ENCODE assay signal across 15 mouse cellular contexts in genomic region chr5:125360981-125361510, GRCm38 (mm10). TPM values are rescaled to one million over a fixed set of nuclear protein-coding genes. Genes with fewer than 3 reads are reported as not detected.
DNase-seq lines count a peak whose midpoint lies in the region; ATAC-seq and TF ChIP-seq lines count a peak whose summit lies in the region.
"Had no signal": no experiment of that assay in that cellular context is flagged by ENCODE, and none has a peak within 500 bp of the region (broad histone marks: within the 10 kb centered on the region; RNA-seq: fewer than 3 reads in every experiment).

No protein-coding gene starts in this region.

- WGBS in kidney, postnatal 0 days = 59% methylated on average over 16 of the region's 16 CpGs
- 65% methylated on average over 16 of the region's 16 CpGs for WGBS in kidney, embryonic 14.5 days
- WGBS in embryonic facial prominence, embryonic 13.5 days = 35% methylated on average over 16 of the region's 16 CpGs
- 78% methylated on average over 16 of the region's 16 CpGs for WGBS in intestine, postnatal 0 days

- H3K9ac ChIP-seq in kidney, postnatal 0 days (ENCODE audit: low read depth, low read length) = no peak overlapping the region
- no peak overlapping the region for H3K9ac ChIP-seq in kidney, embryonic 14.5 days (ENCODE audit: low read depth, low read length)
- no peak overlapping the region for H3K9ac ChIP-seq in embryonic facial prominence, embryonic 13.5 days
- no peak overlapping the region for H3K9ac ChIP-seq in intestine, postnatal 0 days (ENCODE audit: low read depth, low read length)
- H3K9ac ChIP-seq: heart, embryonic 13.5 days; liver, embryonic 14.5 days; neural tube, embryonic 15.5 days; stomach, embryonic 15.5 days had no signal

- ATAC-seq in kidney, postnatal 0 days (replicated peaks; ENCODE audit: low FRiP score, low read depth) = 0 out of 2 replicates have a peak, but pooled peaks have one; percentile 19
- ATAC-seq in kidney, embryonic 14.5 days (ENCODE audit: low FRiP score, low TSS enrichment) = no peak
- no peak for ATAC-seq in embryonic facial prominence, embryonic 13.5 days (ENCODE audit: insufficient number of reproducible peaks, insufficient read depth, low FRiP score, low TSS enrichment, low read depth)
- no peak for ATAC-seq in intestine, postnatal 0 days

- TF ChIP-seq CTCF in kidney, postnatal 0 days (IDR thresholded peaks at IDR 0.05; ENCODE audit: low read depth) = no peak
- no peak for TF ChIP-seq CTCF in intestine, postnatal 0 days (IDR thresholded peaks at IDR 0.05; ENCODE audit: low read depth)

- DNase-seq in kidney, postnatal 0 days (ENCODE audit: low spot score) = no peak
- peak; percentile 75 for DNase-seq in R1 (ENCODE audit: low read depth, low spot score)
- peak; percentile 23 for DNase-seq in splenic B cell, adult 2 months (ENCODE audit: low read depth, low spot score)
- no peak for DNase-seq in adrenal gland, postnatal 14 days
- DNase-seq: cerebellum, adult 11 months; gastrocnemius, postnatal 36 days; lung, postnatal 10 days had no signal

- H3K27ac ChIP-seq in kidney, postnatal 0 days = no peak overlapping the region
- no peak overlapping the region for H3K27ac ChIP-seq in kidney, embryonic 14.5 days (ENCODE audit: low read depth, low read length)
- no peak overlapping the region for H3K27ac ChIP-seq in embryonic facial prominence, embryonic 13.5 days
- H3K27ac ChIP-seq in intestine, postnatal 0 days (ENCODE audit: low read depth, low read length) = no peak overlapping the region
- H3K27ac ChIP-seq: heart, embryonic 13.5 days; liver, embryonic 14.5 days; midbrain, embryonic 10.5 days; neural tube, embryonic 15.5 days; stomach, embryonic 15.5 days had no signal

- no peak overlapping the region for H3K4me3 ChIP-seq in kidney, postnatal 0 days (replicated peaks; ENCODE audit: low read depth, low read length)
- H3K4me3 ChIP-seq in kidney, embryonic 14.5 days (ENCODE audit: low read length) = no peak overlapping the region
- no peak overlapping the region for H3K4me3 ChIP-seq in embryonic facial prominence, embryonic 13.5 days
- no peak overlapping the region for H3K4me3 ChIP-seq in intestine, postnatal 0 days (ENCODE audit: low read depth, low read length)
- H3K4me3 ChIP-seq: heart, embryonic 13.5 days; midbrain, embryonic 10.5 days; neural tube, embryonic 15.5 days; stomach, embryonic 15.5 days had no signal

- no peaks in the 10 kb centered on the region for H3K36me3 ChIP-seq in kidney, postnatal 0 days (ENCODE audit: insufficient read depth, low read length)
- H3K36me3 ChIP-seq in kidney, embryonic 14.5 days (ENCODE audit: control insufficient read depth, insufficient read depth, low read length) = no peaks in the 10 kb centered on the region
- no peaks in the 10 kb centered on the region for H3K36me3 ChIP-seq in embryonic facial prominence, embryonic 13.5 days
- no peaks in the 10 kb centered on the region for H3K36me3 ChIP-seq in splenic B cell, adult 2 months (ENCODE audit: control insufficient read depth, insufficient read depth, low read length, poor library complexity, severe bottlenecking)
- H3K36me3 ChIP-seq in intestine, postnatal 0 days (ENCODE audit: control insufficient read depth, insufficient read depth) = no peaks in the 10 kb centered on the region
- H3K36me3 ChIP-seq: heart, embryonic 13.5 days; midbrain, embryonic 10.5 days; neural tube, embryonic 15.5 days; stomach, embryonic 15.5 days had no signal

- no peaks in the 10 kb centered on the region for H3K27me3 ChIP-seq in kidney, postnatal 0 days (ENCODE audit: insufficient read depth, low read length)
- no peaks in the 10 kb centered on the region for H3K27me3 ChIP-seq in kidney, embryonic 14.5 days (ENCODE audit: control insufficient read depth, insufficient read depth, low read length)
- no peaks in the 10 kb centered on the region for H3K27me3 ChIP-seq in embryonic facial prominence, embryonic 13.5 days
- no peaks in the 10 kb centered on the region for H3K27me3 ChIP-seq in splenic B cell, adult 2 months (ENCODE audit: control insufficient read depth, insufficient read depth, low read length, poor library complexity, severe bottlenecking)
- peaks cover 3% of the 10 kb centered on the region; the same call in 1 of the 2 replicates for H3K27me3 ChIP-seq in intestine, postnatal 0 days (replicated peaks; ENCODE audit: control insufficient read depth, insufficient read depth, low read length)
- H3K27me3 ChIP-seq: heart, embryonic 13.5 days; neural tube, embryonic 15.5 days; stomach, embryonic 15.5 days had no signal

- no peaks in the 10 kb centered on the region for H3K4me1 ChIP-seq in kidney, postnatal 0 days (replicated peaks; ENCODE audit: insufficient read depth, low read length)
- no peaks in the 10 kb centered on the region for H3K4me1 ChIP-seq in kidney, embryonic 14.5 days (ENCODE audit: control insufficient read depth, insufficient read depth, low read length)
- H3K4me1 ChIP-seq in embryonic facial prominence, embryonic 13.5 days = peaks cover 9% of the 10 kb centered on the region
- H3K4me1 ChIP-seq in intestine, postnatal 0 days (replicated peaks; ENCODE audit: control insufficient read depth, insufficient read depth, low read length) = no peaks in the 10 kb centered on the region
- H3K4me1 ChIP-seq: neural tube, embryonic 15.5 days; stomach, embryonic 15.5 days had no signal

- H3K9me3 ChIP-seq in kidney, postnatal 0 days (replicated peaks; ENCODE audit: low read length) = no peaks in the 10 kb centered on the region
- H3K9me3 ChIP-seq in kidney, embryonic 14.5 days (ENCODE audit: control insufficient read depth, low read length) = no peaks in the 10 kb centered on the region
- no peaks in the 10 kb centered on the region for H3K9me3 ChIP-seq in embryonic facial prominence, embryonic 13.5 days
- H3K9me3 ChIP-seq in intestine, postnatal 0 days (ENCODE audit: control insufficient read depth) = no peaks in the 10 kb centered on the region
- H3K9me3 ChIP-seq: heart, embryonic 13.5 days; midbrain, embryonic 10.5 days; neural tube, embryonic 15.5 days; stomach, embryonic 15.5 days had no signal

- no peak overlapping the region for H3K4me2 ChIP-seq in kidney, postnatal 0 days (ENCODE audit: low read length)
- H3K4me2 ChIP-seq in kidney, embryonic 14.5 days (replicated peaks; ENCODE audit: low read depth, low read length) = no peak overlapping the region
- H3K4me2 ChIP-seq in embryonic facial prominence, embryonic 13.5 days = peak overlapping the region; percentile 22
- H3K4me2 ChIP-seq in intestine, postnatal 0 days (replicated peaks; ENCODE audit: low read depth) = no peak overlapping the region
- H3K4me2 ChIP-seq: heart, embryonic 13.5 days; neural tube, embryonic 15.5 days; stomach, embryonic 15.5 days had no signal

RNA-seq across cellular contexts. Expression of gene Scarb1, which starts 20.2 kb away (rescaled TPM):
- polyA plus RNA-seq in kidney, postnatal 0 days (2015; fragmentation: Nextera tagmentation; extraction: Ambion mirVana) = 49.0 and 51.3 TPM in 2 replicates
- polyA plus RNA-seq in kidney, embryonic 14.5 days (2014; fragmentation: Nextera tagmentation; extraction: Ambion mirVana) = 34.8 and 48.8 TPM in 2 replicates
- 53.9 and 55.6 TPM in 2 replicates for polyA plus RNA-seq in embryonic facial prominence, embryonic 13.5 days (2015; fragmentation: Nextera tagmentation; extraction: Ambion mirVana)
- 1,757 and 2,166 TPM in 2 replicates for total RNA-seq in adrenal gland, postnatal 14 days (2021)
- 26.5 TPM in 2 replicates for polyA plus RNA-seq in intestine, postnatal 0 days (2015; fragmentation: Nextera tagmentation; extraction: Ambion mirVana)

RNA-seq across cellular contexts. Expression of gene Gm10382, which starts 28.1 kb away (rescaled TPM):
- polyA plus RNA-seq in kidney, postnatal 0 days (2015; fragmentation: Nextera tagmentation; extraction: Ambion mirVana) = 0.40 and 0.74 TPM in 2 replicates
- 0.16 and 0.41 TPM in 2 replicates for polyA plus RNA-seq in kidney, embryonic 14.5 days (2014; fragmentation: Nextera tagmentation; extraction: Ambion mirVana)
- 0.29 and 0.34 TPM in 2 replicates for polyA plus RNA-seq in embryonic facial prominence, embryonic 13.5 days (2015; fragmentation: Nextera tagmentation; extraction: Ambion mirVana)
- total RNA-seq in adrenal gland, postnatal 14 days (2021) = 0.26 and 0.49 TPM in 2 replicates
- polyA plus RNA-seq in intestine, postnatal 0 days (2015; fragmentation: Nextera tagmentation; extraction: Ambion mirVana) = 0.16 and 0.24 TPM in 2 replicates

RNA-seq across cellular contexts. Expression of gene Ubc, which starts 29.0 kb away (rescaled TPM):
- polyA plus RNA-seq in kidney, postnatal 0 days (2015; fragmentation: Nextera tagmentation; extraction: Ambion mirVana) = 702 and 872 TPM in 2 replicates
- polyA plus RNA-seq in kidney, embryonic 14.5 days (2014; fragmentation: Nextera tagmentation; extraction: Ambion mirVana) = 715 and 1,051 TPM in 2 replicates
- polyA plus RNA-seq in embryonic facial prominence, embryonic 13.5 days (2015; fragmentation: Nextera tagmentation; extraction: Ambion mirVana) = 979 and 1,012 TPM in 2 replicates
- 1,142 and 1,189 TPM in 2 replicates for total RNA-seq in adrenal gland, postnatal 14 days (2021)
- 345 and 371 TPM in 2 replicates for polyA plus RNA-seq in intestine, postnatal 0 days (2015; fragmentation: Nextera tagmentation; extraction: Ambion mirVana)

Comparison
In these comparisons a context has a peak if more than half of its experiments do, and no peak if none do; other contexts are left out.
1. DNase-seq: peak in R1 (single experiment) and splenic B cell, adult 2 months (single experiment); none in kidney, postnatal 0 days (single experiment) and adrenal gland, postnatal 14 days (single experiment).